Mouse (Mus musculus) stomach, embryonic 15.5 days (tissue): ENCODE results near the gene Slirp. TPM values are rescaled to one million over a fixed set of nuclear protein-coding genes. Genes with fewer than 3 reads are reported as not detected.
"Not testable (repeated sequence)": the region's sequence is repeated elsewhere in the genome, so short reads cannot be mapped to it uniquely, and the experiment has no call there.

Experiments used
- ATAC-seq: fragments of 200-750 bp; cut with Nextera tagmentation; 2 replicates; pipeline ENCODE4 v1.8.0; 2017; ENCODE audit warnings: low read depth, moderate number of reproducible peaks, moderate TSS enrichment; ENCODE audit not compliant: insufficient read depth, low FRiP score
- H3K27ac ChIP-seq: fragments of 300-500 bp; sonication (generic); 2 replicates; pipeline ENCODE4 v1.5.1; 2015; ENCODE audit warnings: mild to moderate bottlenecking, inconsistent platforms
- H3K27me3 ChIP-seq: fragments of 300-500 bp; sonication (generic); replicated peaks from 2 replicates; pipeline ENCODE4 v1.6.1; 2015; ENCODE audit warnings: inconsistent platforms
- H3K36me3 ChIP-seq: fragments of 300-500 bp; sonication (generic); 2 replicates; pipeline ENCODE4 v1.6.1; 2015; ENCODE audit warnings: inconsistent platforms
- H3K4me1 ChIP-seq: fragments of 300-500 bp; sonication (generic); 2 replicates; pipeline ENCODE4 v1.6.1; 2015; ENCODE audit warnings: inconsistent platforms
- H3K4me2 ChIP-seq: fragments of 300-500 bp; sonication (generic); 2 replicates; pipeline ENCODE4 v1.6.1; 2015; ENCODE audit warnings: mild to moderate bottlenecking, inconsistent platforms
- H3K4me3 ChIP-seq: fragments of 300-500 bp; sonication (generic); replicated peaks from 2 replicates; pipeline ENCODE4 v1.5.1; 2015; ENCODE audit warnings: inconsistent platforms
- H3K9ac ChIP-seq: fragments of 300-500 bp; sonication (generic); 2 replicates; pipeline ENCODE4 v1.6.1; 2015; ENCODE audit warnings: inconsistent platforms
- H3K9me3 ChIP-seq: fragments of 300-500 bp; sonication (generic); 2 replicates; pipeline ENCODE4 v1.6.1; 2016; ENCODE audit warnings: inconsistent platforms
- WGBS: fragments of 180-500 bp; shearing (Covaris S2); methylation state at CpG from one replicate; pipeline ENCODE4 v1.1.7; 2015; 5-methylcytosine and 5-hydroxymethylcytosine counted together
- microRNA-seq: library from miRNA; unstranded; fragments of <30 nt; microRNA quantifications from one replicate; pipeline ENCODE4, GENCODE M21; 2016
- polyA plus RNA-seq: library from polyadenylated mRNA; unstranded; fragments of >200 nt; fragmentation: Nextera tagmentation; extraction: Ambion mirVana; gene quantifications from 2 replicates; pipeline ENCODE4 v1.2.1, GENCODE M21; 2015

Gene Slirp
- polyA plus RNA-seq, 1 experiment from 2014 or later, result 303 TPM

- not testable (repeated sequence) for H3K9me3 ChIP-seq, H3K27me3 ChIP-seq, H3K27ac ChIP-seq, H3K4me1 ChIP-seq, H3K4me2 ChIP-seq, H3K9ac ChIP-seq, H3K4me3 ChIP-seq, H3K36me3 ChIP-seq, ATAC-seq
- WGBS, result 65% methylated on average over 2 of the region's 2 CpGs
Measured at GRCm38 (mm10) chr12:87488683-87489082, 45.0 kb downstream of the Slirp start.

DNA sequence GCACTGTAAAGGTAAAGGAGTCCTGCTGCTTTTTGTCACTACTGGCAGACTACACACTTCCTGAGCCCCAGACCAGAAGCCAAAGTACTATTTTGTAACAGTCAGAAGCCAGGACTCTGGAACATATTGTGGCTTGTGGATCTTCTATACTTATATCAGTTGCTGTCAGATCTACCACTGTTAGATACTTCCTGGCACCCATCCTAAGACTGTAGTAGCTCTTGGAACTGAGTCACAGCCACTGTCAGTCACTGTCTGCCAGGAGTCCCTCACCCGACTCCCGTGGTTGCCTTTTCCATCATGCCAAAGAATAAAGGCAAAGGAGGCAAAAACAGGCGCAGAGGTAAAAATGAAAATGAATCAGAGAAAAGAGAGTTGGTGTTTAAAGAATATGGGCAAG, 50.7 kb downstream of the Slirp start, which contains the start of gene Gm5788:
Gene Gm5788 (plus strand): TSS at position 301 of the 400 bp plus-strand sequence.
- not testable (repeated sequence) for H3K27me3 ChIP-seq, H3K4me3 ChIP-seq, H3K4me1 ChIP-seq, H3K36me3 ChIP-seq, H3K9me3 ChIP-seq, H3K27ac ChIP-seq, H3K4me2 ChIP-seq, ATAC-seq, H3K9ac ChIP-seq
- WGBS, result 88% methylated on average over 3 of the region's 3 CpGs

Small RNA genes within 50 kb of the gene (microRNA-seq; reads per million reads assigned to microRNA genes)
- gene Mir3068, result 36.3 reads per million, percentile 38 among the genes with 10 or more reads in this experiment

Other genes starting within 250 kb of the Slirp start
- gene Samd15, start 244.2 kb upstream of the Slirp start, polyA plus RNA-seq, result 1.7 and 2.5 TPM in 2 replicates
- gene Tmed8, start 243.4 kb upstream of the Slirp start, polyA plus RNA-seq, result 2.1 and 2.2 TPM in 2 replicates
- gene Noxred1, start 205.2 kb upstream of the Slirp start, polyA plus RNA-seq, result 0.37 and 0.59 TPM in 2 replicates
- 35.6 TPM in 2 replicates for gene Vipas39, start 177.6 kb upstream of the Slirp start, polyA plus RNA-seq
- 206 and 228 TPM in 2 replicates for gene Ahsa1, start 177.4 kb upstream of the Slirp start, polyA plus RNA-seq
- 0.44 and 0.54 TPM in 2 replicates for gene Ism2, start 144.2 kb upstream of the Slirp start, polyA plus RNA-seq
- gene Sptlc2, start 55.5 kb upstream of the Slirp start, polyA plus RNA-seq, result 98.8 and 99.1 TPM in 2 replicates
- 57.8 and 58.2 TPM in 2 replicates for gene Alkbh1, start 121 bp downstream of the Slirp start, polyA plus RNA-seq
- gene Snw1, start 28.4 kb downstream of the Slirp start, polyA plus RNA-seq, result 112 and 113 TPM in 2 replicates
- gene Gm5788, start 50.8 kb downstream of the Slirp start, polyA plus RNA-seq, result not detected in 2 replicates
- not detected in 2 replicates for gene Gm8300, start 70.4 kb downstream of the Slirp start, polyA plus RNA-seq
- gene Oog1, start 158.8 kb downstream of the Slirp start, polyA plus RNA-seq, result not detected in 2 replicates
- gene Gm4027, start 175.0 kb downstream of the Slirp start, polyA plus RNA-seq, result not detected in 2 replicates
- not detected in 2 replicates for gene Gm16381, start 200.7 kb downstream of the Slirp start, polyA plus RNA-seq